16 mouse cellular contexts compared by ENCODE assay signal in the genomic region with DNA sequence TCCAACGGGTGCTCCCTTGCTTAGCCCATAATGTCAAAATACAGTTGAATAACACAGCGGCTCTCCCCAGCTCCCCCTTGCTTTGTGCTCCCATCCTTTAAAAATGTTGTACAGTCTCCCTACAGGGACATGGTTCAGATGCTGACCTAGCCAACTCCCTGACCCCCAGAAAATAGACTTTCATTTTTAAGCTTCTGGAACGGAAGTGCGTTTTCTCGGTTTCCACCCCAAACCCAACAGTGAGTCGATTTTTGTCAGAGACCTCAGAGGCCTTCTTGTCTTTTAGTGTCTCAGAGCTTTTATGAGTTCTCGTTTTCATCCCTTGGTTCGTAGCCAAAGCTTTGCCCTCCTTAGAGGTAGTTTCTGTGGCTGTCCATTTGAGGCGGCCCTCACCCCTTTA.
"Had no signal": no experiment of that assay in that cellular context is flagged by ENCODE, and none has a peak within 500 bp of the region (broad histone marks: within the 10 kb centered on the region; RNA-seq: fewer than 3 reads in every experiment).

No protein-coding gene starts in this region.

- H3K4me3 ChIP-seq: kidney, embryonic 15.5 days; left cerebral cortex, adult 2 months; liver, embryonic 13.5 days; midbrain, embryonic 12.5 days; midbrain, embryonic 15.5 days; neural tube, embryonic 13.5 days had no signal

- H3K27ac ChIP-seq: kidney, embryonic 15.5 days; left cerebral cortex, adult 2 months; liver, embryonic 13.5 days; macrophage; midbrain, embryonic 12.5 days; stomach, postnatal 0 days had no signal

- H3K4me2 ChIP-seq: kidney, embryonic 15.5 days; liver, embryonic 13.5 days; midbrain, embryonic 12.5 days; midbrain, embryonic 15.5 days; neural tube, embryonic 13.5 days had no signal

- H3K9me3 ChIP-seq: kidney, embryonic 15.5 days; liver, embryonic 13.5 days; midbrain, embryonic 12.5 days; midbrain, embryonic 15.5 days; neural tube, embryonic 13.5 days had no signal

- H3K4me1 ChIP-seq: midbrain, embryonic 15.5 days had no signal

- H3K36me3 ChIP-seq: kidney, embryonic 15.5 days; liver, embryonic 13.5 days; midbrain, embryonic 12.5 days; midbrain, embryonic 15.5 days; neural tube, embryonic 13.5 days had no signal

- H3K9ac ChIP-seq: kidney, embryonic 15.5 days; liver, embryonic 13.5 days; midbrain, embryonic 12.5 days; midbrain, embryonic 15.5 days; neural tube, embryonic 13.5 days had no signal

- DNase-seq: kidney, adult 8-10 months; kidney, postnatal 10 days; kidney, postnatal 36 days; layer of hippocampus, postnatal 36 days; liver, embryonic 13.5 days; lung, adult 2 months; thymus, adult 2 months; thymus, postnatal 14 days; thymus, postnatal 4 days had no signal

- H3K27me3 ChIP-seq: kidney, embryonic 15.5 days; liver, embryonic 13.5 days; midbrain, embryonic 12.5 days; midbrain, embryonic 15.5 days; neural tube, embryonic 13.5 days had no signal
